Mouse (Mus musculus) thymus, postnatal 10 days (tissue): ENCODE measurements around the gene Olfr325.

Experiments
- DNase-seq, 2 experiments: peaks; one replicate each; pipeline ENCODE4 v3.0.0; 2021; ENCODE audit warnings: low spot score in 2 of 2

Gene Olfr325

GRCm38 (mm10) chr11:58630401-58630800 lies 52.9 kb downstream of the Olfr325 start, which contains the start of gene Olfr323:
Gene Olfr323, minus strand, starts transcription at chr11:58630501.
- DNase-seq, result no peak
